Comparison of ENCODE assay signal across 11 mouse cellular contexts in the genomic region with DNA sequence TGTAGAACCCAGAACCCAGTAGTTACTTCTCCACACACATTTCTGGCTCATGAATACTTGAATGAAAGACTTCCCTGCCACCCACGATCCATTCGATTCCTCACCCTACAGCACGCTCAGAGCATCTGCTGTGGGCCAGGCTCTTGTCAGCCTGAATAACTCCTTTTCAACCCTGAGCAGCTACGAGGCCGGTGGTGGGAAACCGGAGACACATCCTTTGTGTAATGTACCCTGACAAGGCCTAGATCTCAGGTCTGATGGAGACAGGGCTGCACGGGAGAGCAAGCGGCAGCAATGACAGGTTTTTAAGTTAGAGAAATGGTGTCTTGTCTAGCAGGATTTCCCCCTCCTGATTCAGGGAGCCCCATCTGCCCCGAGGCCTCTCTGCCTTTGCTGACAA. TPM values are rescaled to one million over a fixed set of nuclear protein-coding genes. Genes with fewer than 3 reads are reported as not detected.
DNase-seq lines count a peak whose midpoint lies in the region; ATAC-seq and TF ChIP-seq lines count a peak whose summit lies in the region.
"Had no signal": no experiment of that assay in that cellular context is flagged by ENCODE, and none has a peak within 500 bp of the region (broad histone marks: within the 10 kb centered on the region; RNA-seq: fewer than 3 reads in every experiment).

No protein-coding gene starts in this region.

- no peak overlapping the region for H3K27ac ChIP-seq in forebrain, embryonic 14.5 days (ENCODE audit: low read depth, low read length)
- no peak overlapping the region for H3K27ac ChIP-seq in forebrain, embryonic 13.5 days
- H3K27ac ChIP-seq in neural tube, embryonic 11.5 days (ENCODE audit: low read depth, low read length), result peak overlapping the region; percentile 85
- H3K27ac ChIP-seq in limb, embryonic 10.5 days, result peak overlapping the region; percentile 76
- H3K27ac ChIP-seq in thymus, adult 2 months (ENCODE audit: control insufficient read depth, insufficient read depth, low read length), result no peak overlapping the region
- H3K27ac ChIP-seq: liver, embryonic 15.5 days had no signal

- 46% methylated on average over 9 of the region's 9 CpGs for WGBS in forebrain, embryonic 14.5 days
- WGBS in forebrain, embryonic 13.5 days, result 48% methylated on average over 9 of the region's 9 CpGs
- WGBS in neural tube, embryonic 11.5 days, result 36% methylated on average over 9 of the region's 9 CpGs
- 38% methylated on average over 9 of the region's 9 CpGs for WGBS in limb, embryonic 10.5 days
- WGBS in thymus, adult 2 months, result 86% methylated on average over 9 of the region's 9 CpGs

- TF ChIP-seq CTCF in thymus, adult 2 months (IDR thresholded peaks at IDR 0.05; ENCODE audit: borderline replicate concordance, control insufficient read depth, extremely low read depth, insufficient read depth, low read length, poor library complexity), result no peak

- peaks cover 3% of the 10 kb centered on the region; the same call in 1 of the 2 replicates for H3K4me1 ChIP-seq in forebrain, embryonic 14.5 days (ENCODE audit: control insufficient read depth, insufficient read depth, low read length)
- H3K4me1 ChIP-seq in forebrain, embryonic 13.5 days, result peaks cover 14% of the 10 kb centered on the region
- peaks cover 22% of the 10 kb centered on the region for H3K4me1 ChIP-seq in neural tube, embryonic 11.5 days (ENCODE audit: control insufficient read depth, insufficient read depth, low read length)
- H3K4me1 ChIP-seq in limb, embryonic 10.5 days, result peaks cover 61% of the 10 kb centered on the region
- no peaks in the 10 kb centered on the region for H3K4me1 ChIP-seq in thymus, adult 2 months (replicated peaks; ENCODE audit: control insufficient read depth, insufficient read depth, low read length)

- no peaks in the 10 kb centered on the region for H3K27me3 ChIP-seq in forebrain, embryonic 14.5 days (replicated peaks; ENCODE audit: control insufficient read depth, insufficient read depth, low read length)
- H3K27me3 ChIP-seq in forebrain, embryonic 13.5 days, result peaks cover 13% of the 10 kb centered on the region; the same call in 1 of the 2 replicates
- H3K27me3 ChIP-seq in neural tube, embryonic 11.5 days (ENCODE audit: control insufficient read depth, insufficient read depth, low read length), result no peaks in the 10 kb centered on the region
- H3K27me3 ChIP-seq in limb, embryonic 10.5 days (ENCODE audit: low read depth, poor library complexity, severe bottlenecking), result peaks cover 26% of the 10 kb centered on the region
- H3K27me3 ChIP-seq in thymus, adult 2 months (ENCODE audit: control insufficient read depth, insufficient read depth, low read length), result no peaks in the 10 kb centered on the region

- no peak for DNase-seq in forebrain, embryonic 14.5 days (ENCODE audit: low spot score)
- DNase-seq in neural tube, embryonic 11.5 days (ENCODE audit: low spot score), result peak; percentile 43
- DNase-seq in neural tube, embryonic 10.5 days (ENCODE audit: extremely low spot score, low spot score), result no peak
- no peak for DNase-seq in limb, embryonic 10.5 days (ENCODE audit: low spot score)
- peak; percentile 53 for DNase-seq in right cerebral cortex, postnatal 10 days (ENCODE audit: low spot score in 2 of 2)
- DNase-seq in thymus, adult 2 months, result no peak
- no peak for DNase-seq in frontal cortex, postnatal 25 days (ENCODE audit: low spot score in 2 of 2)
- DNase-seq: cerebellum, adult 9-11 months; kidney, adult 9 months had no signal

- H3K9me3 ChIP-seq in forebrain, embryonic 14.5 days (replicated peaks; ENCODE audit: control insufficient read depth, low read length), result no peaks in the 10 kb centered on the region
- no peaks in the 10 kb centered on the region for H3K9me3 ChIP-seq in forebrain, embryonic 13.5 days (replicated peaks)
- no peaks in the 10 kb centered on the region for H3K9me3 ChIP-seq in neural tube, embryonic 11.5 days (ENCODE audit: control insufficient read depth, low read length)
- H3K9me3 ChIP-seq in limb, embryonic 10.5 days (replicated peaks), result no peaks in the 10 kb centered on the region
- H3K9me3 ChIP-seq: liver, embryonic 15.5 days had no signal

- H3K36me3 ChIP-seq in forebrain, embryonic 14.5 days (ENCODE audit: control insufficient read depth, insufficient read depth, low read length), result no peaks in the 10 kb centered on the region
- H3K36me3 ChIP-seq in forebrain, embryonic 13.5 days (ENCODE audit: poor library complexity, severe bottlenecking), result no peaks in the 10 kb centered on the region
- no peaks in the 10 kb centered on the region for H3K36me3 ChIP-seq in neural tube, embryonic 11.5 days (ENCODE audit: control insufficient read depth, insufficient read depth, low read length)
- H3K36me3 ChIP-seq in limb, embryonic 10.5 days, result no peaks in the 10 kb centered on the region
- H3K36me3 ChIP-seq in thymus, adult 2 months (ENCODE audit: control insufficient read depth, insufficient read depth, low read length), result no peaks in the 10 kb centered on the region
- H3K36me3 ChIP-seq: liver, embryonic 15.5 days had no signal

- peak overlapping the region; percentile 25; the same call in 1 of the 2 replicates for H3K9ac ChIP-seq in forebrain, embryonic 14.5 days (ENCODE audit: low read length)
- H3K9ac ChIP-seq in forebrain, embryonic 13.5 days, result no peak overlapping the region
- peak overlapping the region; percentile 23; the same call in 1 of the 2 replicates for H3K9ac ChIP-seq in neural tube, embryonic 11.5 days (ENCODE audit: low read length)
- H3K9ac ChIP-seq: liver, embryonic 15.5 days had no signal

- no peak for ATAC-seq in forebrain, embryonic 14.5 days
- no peak for ATAC-seq in forebrain, embryonic 13.5 days
- ATAC-seq in neural tube, embryonic 11.5 days (ENCODE audit: insufficient read depth, low FRiP score, low TSS enrichment), result peak; percentile 37; the same call in 1 of the 2 replicates

- TF ChIP-seq POLR2A in thymus, adult 2 months (IDR thresholded peaks at IDR 0.05; ENCODE audit: control insufficient read depth, extremely low read depth, insufficient read depth, low read length, poor library complexity), result no peak

- no peak overlapping the region for H3K4me2 ChIP-seq in forebrain, embryonic 14.5 days (ENCODE audit: low read length)
- H3K4me2 ChIP-seq in forebrain, embryonic 13.5 days, result no peak overlapping the region
- no peak overlapping the region for H3K4me2 ChIP-seq in neural tube, embryonic 11.5 days (ENCODE audit: low read depth)
- H3K4me2 ChIP-seq: liver, embryonic 15.5 days had no signal

- H3K4me3 ChIP-seq in forebrain, embryonic 14.5 days (ENCODE audit: low read depth, low read length), result no peak overlapping the region
- no peak overlapping the region for H3K4me3 ChIP-seq in forebrain, embryonic 13.5 days
- H3K4me3 ChIP-seq in neural tube, embryonic 11.5 days (ENCODE audit: low read depth, low read length), result no peak overlapping the region
- H3K4me3 ChIP-seq in limb, embryonic 10.5 days, result no peak overlapping the region
- H3K4me3 ChIP-seq in thymus, adult 2 months (ENCODE audit: control insufficient read depth, insufficient read depth, low read length), result no peak overlapping the region
- H3K4me3 ChIP-seq: liver, embryonic 15.5 days had no signal

RNA-seq across cellular contexts. Expression of a gene that starts 20.8 kb away (rescaled TPM):
- polyA plus RNA-seq in forebrain, embryonic 14.5 days (2014; fragmentation: Nextera tagmentation; extraction: Ambion mirVana), result 1.3 and 1.4 TPM in 2 replicates
- polyA plus RNA-seq in forebrain, embryonic 13.5 days (2015; fragmentation: Nextera tagmentation; extraction: Ambion mirVana), result 0.81 and 1.1 TPM in 2 replicates
- 15.8 and 18.0 TPM in 2 replicates for polyA plus RNA-seq in neural tube, embryonic 11.5 days (2014; fragmentation: Nextera tagmentation; extraction: Ambion mirVana)
- 6.2 and 7.8 TPM in 2 replicates for polyA plus RNA-seq in limb, embryonic 10.5 days (2016; fragmentation: Nextera tagmentation; extraction: Ambion mirVana)
- polyA plus RNA-seq in thymus, adult 2 months (2012; rRNA removed), result 6.8 and 31.6 TPM in 2 replicates

RNA-seq across cellular contexts. Expression of a gene that starts 21.5 kb away (rescaled TPM):
- polyA plus RNA-seq in forebrain, embryonic 14.5 days (2014; fragmentation: Nextera tagmentation; extraction: Ambion mirVana), result 160 and 178 TPM in 2 replicates
- 140 and 142 TPM in 2 replicates for polyA plus RNA-seq in forebrain, embryonic 13.5 days (2015; fragmentation: Nextera tagmentation; extraction: Ambion mirVana)
- 180 and 182 TPM in 2 replicates for polyA plus RNA-seq in neural tube, embryonic 11.5 days (2014; fragmentation: Nextera tagmentation; extraction: Ambion mirVana)
- 117 and 132 TPM in 2 replicates for polyA plus RNA-seq in limb, embryonic 10.5 days (2016; fragmentation: Nextera tagmentation; extraction: Ambion mirVana)
- polyA plus RNA-seq in thymus, adult 2 months (2012; rRNA removed), result 112 and 132 TPM in 2 replicates

RNA-seq across cellular contexts. Expression of a gene that starts 35.8 kb away (rescaled TPM):
- 8.3 and 8.8 TPM in 2 replicates for polyA plus RNA-seq in forebrain, embryonic 14.5 days (2014; fragmentation: Nextera tagmentation; extraction: Ambion mirVana)
- polyA plus RNA-seq in forebrain, embryonic 13.5 days (2015; fragmentation: Nextera tagmentation; extraction: Ambion mirVana), result 7.6 and 9.0 TPM in 2 replicates
- polyA plus RNA-seq in neural tube, embryonic 11.5 days (2014; fragmentation: Nextera tagmentation; extraction: Ambion mirVana), result 15.5 and 19.1 TPM in 2 replicates
- polyA plus RNA-seq in limb, embryonic 10.5 days (2016; fragmentation: Nextera tagmentation; extraction: Ambion mirVana), result 45.7 and 49.6 TPM in 2 replicates
- polyA plus RNA-seq in thymus, adult 2 months (2012; rRNA removed), result 11.0 and 12.1 TPM in 2 replicates

Comparison
In these comparisons a context has a peak if more than half of its experiments do, and no peak if none do; other contexts are left out.
1. DNase-seq: peak in neural tube, embryonic 11.5 days (single experiment) and right cerebral cortex, postnatal 10 days (2 of 2); none in forebrain, embryonic 14.5 days (single experiment), neural tube, embryonic 10.5 days (single experiment), limb, embryonic 10.5 days (single experiment), thymus, adult 2 months (single experiment) and frontal cortex, postnatal 25 days (0 of 2).
2. H3K27ac ChIP-seq: peak in neural tube, embryonic 11.5 days (single experiment) and limb, embryonic 10.5 days (single experiment); none in forebrain, embryonic 14.5 days (single experiment), forebrain, embryonic 13.5 days (single experiment) and thymus, adult 2 months (single experiment).